ENCODE assay signal across 8 mouse cellular contexts in genomic region chrX:20819708-20820426, GRCm38 (mm10). TPM values are rescaled to one million over a fixed set of nuclear protein-coding genes. Genes with fewer than 3 reads are reported as not detected.
DNase-seq lines count a peak whose midpoint lies in the region; ATAC-seq lines count a peak whose summit lies in the region.

No protein-coding gene starts in this region.

- H3K4me2 ChIP-seq in embryonic facial prominence, embryonic 11.5 days (ENCODE audit: low read depth, low read length): peak overlapping the region; percentile 41
- H3K4me2 ChIP-seq in midbrain, embryonic 16.5 days (ENCODE audit: low read length): peak overlapping the region; percentile 58
- H3K4me2 ChIP-seq in stomach, embryonic 16.5 days (ENCODE audit: low read depth, low read length): peak overlapping the region; percentile 57

- H3K9ac ChIP-seq in embryonic facial prominence, embryonic 11.5 days (replicated peaks; ENCODE audit: low read length): no peak overlapping the region; the same call in 1 of the 2 replicates
- peak overlapping the region; percentile 53; the same call in 1 of the 2 replicates for H3K9ac ChIP-seq in midbrain, embryonic 16.5 days (ENCODE audit: low read depth, low read length)
- H3K9ac ChIP-seq in stomach, embryonic 16.5 days (ENCODE audit: low read length): peak overlapping the region; percentile 62

- 48% methylated on average over 7 of the region's 8 CpGs for WGBS in embryonic facial prominence, embryonic 11.5 days
- WGBS in heart, embryonic 10.5 days: 46% methylated on average over 8 of the region's 8 CpGs
- 43% methylated on average over 8 of the region's 8 CpGs for WGBS in midbrain, embryonic 16.5 days
- 46% methylated on average over 8 of the region's 8 CpGs for WGBS in stomach, embryonic 16.5 days

- ATAC-seq in embryonic facial prominence, embryonic 11.5 days (replicated peaks; ENCODE audit: insufficient number of reproducible peaks, low FRiP score, low TSS enrichment, low read depth): peak; percentile 48
- peak; percentile 76 for ATAC-seq in midbrain, embryonic 16.5 days
- ATAC-seq in stomach, embryonic 16.5 days (ENCODE audit: insufficient read depth, low FRiP score): peak; percentile 16; the same call in 1 of the 2 replicates

- H3K27ac ChIP-seq in embryonic facial prominence, embryonic 11.5 days (replicated peaks; ENCODE audit: low read depth, low read length): no peak overlapping the region
- H3K27ac ChIP-seq in heart, embryonic 10.5 days: 0 out of 2 replicates have a peak overlapping the region, but pooled peaks have one; percentile 56
- peak overlapping the region; percentile 86 for H3K27ac ChIP-seq in midbrain, embryonic 16.5 days (ENCODE audit: low read length)
- H3K27ac ChIP-seq in stomach, embryonic 16.5 days (ENCODE audit: low read length): peak overlapping the region; percentile 19

- 0 out of 2 replicates have a peak overlapping the region, but pooled peaks have one; percentile 17 for H3K4me3 ChIP-seq in embryonic facial prominence, embryonic 11.5 days (ENCODE audit: low read depth, low read length)
- peak overlapping the region; percentile 50 for H3K4me3 ChIP-seq in heart, embryonic 10.5 days
- H3K4me3 ChIP-seq in midbrain, embryonic 16.5 days (ENCODE audit: low read depth, low read length): peak overlapping the region; percentile 30; the same call in 1 of the 2 replicates
- peak overlapping the region; percentile 39 for H3K4me3 ChIP-seq in stomach, embryonic 16.5 days (replicated peaks; ENCODE audit: low read length)

- H3K4me1 ChIP-seq in embryonic facial prominence, embryonic 11.5 days (ENCODE audit: control insufficient read depth, insufficient read depth, low read length): no peaks in the 10 kb centered on the region
- no peaks in the 10 kb centered on the region for H3K4me1 ChIP-seq in heart, embryonic 10.5 days
- H3K4me1 ChIP-seq in midbrain, embryonic 16.5 days (ENCODE audit: control insufficient read depth, insufficient read depth, low read length): no peaks in the 10 kb centered on the region
- H3K4me1 ChIP-seq in stomach, embryonic 16.5 days (ENCODE audit: control insufficient read depth, insufficient read depth, low read length): peaks cover 4% of the 10 kb centered on the region; the same call in 1 of the 2 replicates

- peak; percentile 79 for DNase-seq in 416B (ENCODE audit: low read depth)
- DNase-seq in adrenal gland, adult 8-10 months: peak; percentile 50
- DNase-seq in embryonic facial prominence, embryonic 11.5 days (ENCODE audit: low spot score): peak; percentile 17
- DNase-seq in heart, embryonic 10.5 days (ENCODE audit: low spot score): peak; percentile 74
- DNase-seq in kidney, adult 9 months: peak; percentile 55
- peak; percentile 49 for DNase-seq in liver

- H3K9me3 ChIP-seq in embryonic facial prominence, embryonic 11.5 days (replicated peaks; ENCODE audit: control insufficient read depth, low read length): no peaks in the 10 kb centered on the region
- no peaks in the 10 kb centered on the region for H3K9me3 ChIP-seq in heart, embryonic 10.5 days
- no peaks in the 10 kb centered on the region for H3K9me3 ChIP-seq in midbrain, embryonic 16.5 days (replicated peaks; ENCODE audit: control insufficient read depth, low read length, poor library complexity, severe bottlenecking)
- H3K9me3 ChIP-seq in stomach, embryonic 16.5 days (replicated peaks; ENCODE audit: control insufficient read depth, low read length): no peaks in the 10 kb centered on the region

- H3K36me3 ChIP-seq in embryonic facial prominence, embryonic 11.5 days (replicated peaks; ENCODE audit: control insufficient read depth, insufficient read depth, low read depth, low read length): no peaks in the 10 kb centered on the region
- H3K36me3 ChIP-seq in heart, embryonic 10.5 days: no peaks in the 10 kb centered on the region
- no peaks in the 10 kb centered on the region for H3K36me3 ChIP-seq in midbrain, embryonic 16.5 days (ENCODE audit: control insufficient read depth, insufficient read depth, low read length)
- H3K36me3 ChIP-seq in stomach, embryonic 16.5 days (ENCODE audit: control insufficient read depth, insufficient read depth, low read length): no peaks in the 10 kb centered on the region

- no peaks in the 10 kb centered on the region for H3K27me3 ChIP-seq in embryonic facial prominence, embryonic 11.5 days (ENCODE audit: control insufficient read depth, insufficient read depth, low read length)
- no peaks in the 10 kb centered on the region for H3K27me3 ChIP-seq in heart, embryonic 10.5 days (ENCODE audit: insufficient read depth, poor library complexity, severe bottlenecking)
- H3K27me3 ChIP-seq in midbrain, embryonic 16.5 days (ENCODE audit: control insufficient read depth, insufficient read depth, low read depth, low read length): no peaks in the 10 kb centered on the region
- no peaks in the 10 kb centered on the region for H3K27me3 ChIP-seq in stomach, embryonic 16.5 days (ENCODE audit: control insufficient read depth, insufficient read depth, low read length)

RNA-seq across cellular contexts. Expression of gene Araf, which starts 22.3 kb away (rescaled TPM):
- 100 to 1,000 TPM; 135 to 208 (median 162) TPM for total RNA-seq in adrenal gland, adult 8-10 months (2022)
- polyA plus RNA-seq in embryonic facial prominence, embryonic 11.5 days (2014; fragmentation: Nextera tagmentation; extraction: Ambion mirVana): 68.0 and 74.8 TPM in 2 replicates
- 117 and 128 TPM in 2 replicates for polyA plus RNA-seq in heart, embryonic 10.5 days (2016; fragmentation: Nextera tagmentation; extraction: Ambion mirVana)
- polyA plus RNA-seq in midbrain, embryonic 16.5 days (2015; fragmentation: Nextera tagmentation; extraction: Ambion mirVana): 379 and 431 TPM in 2 replicates
- 121 TPM in 2 replicates for polyA plus RNA-seq in stomach, embryonic 16.5 days (2015; fragmentation: Nextera tagmentation; extraction: Ambion mirVana)

RNA-seq across cellular contexts. Expression of gene Timp1, which starts 50.1 kb away (rescaled TPM):
- 10 to 100 TPM; 24.7 to 50.1 (median 29.6) TPM for total RNA-seq in adrenal gland, adult 8-10 months (2022)
- polyA plus RNA-seq in embryonic facial prominence, embryonic 11.5 days (2014; fragmentation: Nextera tagmentation; extraction: Ambion mirVana): 12.0 and 15.2 TPM in 2 replicates
- 24.2 and 29.2 TPM in 2 replicates for polyA plus RNA-seq in heart, embryonic 10.5 days (2016; fragmentation: Nextera tagmentation; extraction: Ambion mirVana)
- 2.0 and 2.2 TPM in 2 replicates for polyA plus RNA-seq in midbrain, embryonic 16.5 days (2015; fragmentation: Nextera tagmentation; extraction: Ambion mirVana)
- polyA plus RNA-seq in stomach, embryonic 16.5 days (2015; fragmentation: Nextera tagmentation; extraction: Ambion mirVana): 18.8 and 19.3 TPM in 2 replicates

Comparison
In these comparisons a context has a peak if more than half of its experiments do, and no peak if none do; other contexts are left out.
1. DNase-seq: peak in every context shown above with its lines; median percentile 79 in 416B; 74 in heart, embryonic 10.5 days; 55 in kidney, adult 9 months; 50 in adrenal gland, adult 8-10 months; 49 in liver; 17 in embryonic facial prominence, embryonic 11.5 days.
2. ATAC-seq: peak in every context shown above with its lines; median percentile 76 in midbrain, embryonic 16.5 days; 48 in embryonic facial prominence, embryonic 11.5 days; 16 in stomach, embryonic 16.5 days.